Mouse (Mus musculus) liver, postnatal 0 days (tissue): ENCODE measurements around the gene Cryba2. TPM values are rescaled to one million over a fixed set of nuclear protein-coding genes. Genes with fewer than 3 reads are reported as not detected.

Source experiments
- ATAC-seq: fragments of 200-750 bp; cut with Nextera tagmentation; 2 replicates; pipeline ENCODE4 v1.8.0; 2017; ENCODE audit warnings: mild to moderate bottlenecking, moderate library complexity
- DNase-seq: peaks from one replicate; pipeline ENCODE4 v3.0.0-alpha.2; 2016
- H3K27ac ChIP-seq: fragments of 300-500 bp; sonication (generic); 2 replicates; pipeline ENCODE4 v1.5.1; 2014; ENCODE audit warnings: antibody characterized with exemption, moderate library complexity, mild to moderate bottlenecking, low read depth
- H3K27me3 ChIP-seq: fragments of 300-500 bp; sonication (generic); 2 replicates; pipeline ENCODE4 v1.6.1; 2014; ENCODE audit warnings: low read length, control low read depth, mixed read lengths; ENCODE audit not compliant: insufficient read depth
- H3K36me3 ChIP-seq: fragments of 300-500 bp; sonication (generic); replicated peaks from 2 replicates; pipeline ENCODE4 v1.6.1; 2014; ENCODE audit warnings: mild to moderate bottlenecking, control low read depth, low read length, moderate library complexity, mixed read lengths; ENCODE audit not compliant: insufficient read depth
- H3K4me1 ChIP-seq: fragments of 300-500 bp; sonication (generic); 2 replicates; pipeline ENCODE4 v1.6.1; 2014; ENCODE audit warnings: antibody characterized with exemption, mild to moderate bottlenecking, control low read depth; ENCODE audit not compliant: insufficient read depth
- H3K4me2 ChIP-seq: fragments of 300-500 bp; sonication (generic); 2 replicates; pipeline ENCODE4 v1.6.1; 2014; ENCODE audit warnings: low read depth, mild to moderate bottlenecking, low read length, moderate library complexity, mixed read lengths
- H3K4me3 ChIP-seq: fragments of 300-500 bp; sonication (generic); 2 replicates; pipeline ENCODE4 v1.5.1; 2014; ENCODE audit warnings: low read depth, low read length
- H3K9ac ChIP-seq: fragments of 300-500 bp; sonication (generic); replicated peaks from 2 replicates; pipeline ENCODE4 v1.6.1; 2014; ENCODE audit warnings: mild to moderate bottlenecking, moderate library complexity
- H3K9me3 ChIP-seq: fragments of 300-500 bp; sonication (generic); 2 replicates; pipeline ENCODE4 v1.6.1; 2016; ENCODE audit warnings: mild to moderate bottlenecking, control low read depth, low read length, mixed read lengths
- CTCF ChIP-seq: sonication (generic); IDR thresholded peaks from 2 replicates; pipeline ENCODE4 v1.5.1; 2016; ENCODE audit warnings: antibody characterized with exemption, low read depth
- EP300 ChIP-seq: IDR thresholded peaks from 2 replicates; pipeline ENCODE4 v1.6.1; 2016; ENCODE audit warnings: antibody characterized with exemption, low read depth, mild to moderate bottlenecking
- WGBS: fragments of 180-500 bp; shearing (Covaris S2); extraction: QIAGEN DNeasy Blood & Tissue Kit; methylation state at CpG from one replicate; pipeline ENCODE4 v1.1.7; 2014; ENCODE audit not compliant: insufficient replicate concordance; 5-methylcytosine and 5-hydroxymethylcytosine counted together
- polyA plus RNA-seq: library from polyadenylated mRNA; unstranded; fragments of >200 nt; fragmentation: Nextera tagmentation; extraction: Ambion mirVana; gene quantifications from 2 replicates; pipeline ENCODE4 v1.2.1, GENCODE M21; 2015

Gene Cryba2
- polyA plus RNA-seq, 1 experiment from 2014 or later, result not detected

DNA sequence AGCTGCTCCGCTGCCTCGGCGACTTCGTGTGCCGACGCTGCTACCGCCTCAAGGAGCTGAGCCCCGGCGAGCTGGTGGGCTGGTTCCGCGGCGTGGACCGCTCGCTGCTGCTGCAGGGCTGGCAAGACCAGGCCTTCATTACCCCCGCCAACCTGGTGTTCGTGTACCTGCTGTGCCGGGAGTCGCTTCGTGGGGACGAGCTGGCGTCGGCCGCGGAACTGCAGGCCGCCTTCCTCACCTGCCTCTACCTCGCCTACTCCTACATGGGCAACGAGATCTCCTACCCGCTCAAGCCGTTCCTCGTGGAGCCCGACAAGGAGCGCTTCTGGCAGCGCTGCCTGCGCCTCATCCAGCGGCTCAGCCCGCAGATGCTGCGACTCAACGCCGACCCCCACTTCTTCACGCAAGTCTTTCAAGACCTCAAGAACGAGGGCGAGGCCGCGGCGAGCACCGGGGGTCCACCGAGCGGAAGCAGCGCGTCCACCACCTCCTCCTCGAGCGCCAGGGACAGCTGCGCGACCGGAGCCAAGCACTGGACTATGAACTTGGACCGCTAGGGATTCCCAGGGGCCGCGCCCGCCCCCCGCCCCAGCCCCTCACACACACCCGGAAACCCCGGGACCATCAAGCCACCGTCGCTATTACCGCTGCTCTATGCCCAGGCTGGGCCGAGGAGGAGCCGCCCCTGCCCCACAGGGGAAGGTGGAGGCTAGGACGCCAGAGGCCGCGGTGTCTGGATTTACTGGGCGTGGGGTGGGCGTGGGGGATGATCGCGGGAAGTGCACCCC, 37.1 kb downstream of the Cryba2 start:
- no peaks in the 10 kb centered on the region for H3K36me3 ChIP-seq
- WGBS, result 2% methylated on average over 70 of the region's 74 CpGs
- H3K4me1 ChIP-seq, result peaks cover 3% of the 10 kb centered on the region; the same call in 1 of the 2 replicates
- H3K4me3 ChIP-seq, result peak overlapping the region; percentile 46
- no peak for DNase-seq
- peaks cover 94% of the 10 kb centered on the region for H3K27me3 ChIP-seq
- peak overlapping the region; percentile 75 for H3K4me2 ChIP-seq
- no peak overlapping the region for H3K9ac ChIP-seq
- H3K27ac ChIP-seq, result no peak overlapping the region
- no peaks in the 10 kb centered on the region for H3K9me3 ChIP-seq
- no peak for ATAC-seq
- TF ChIP-seq EP300 (no peak), CTCF (no peak)

DNA sequence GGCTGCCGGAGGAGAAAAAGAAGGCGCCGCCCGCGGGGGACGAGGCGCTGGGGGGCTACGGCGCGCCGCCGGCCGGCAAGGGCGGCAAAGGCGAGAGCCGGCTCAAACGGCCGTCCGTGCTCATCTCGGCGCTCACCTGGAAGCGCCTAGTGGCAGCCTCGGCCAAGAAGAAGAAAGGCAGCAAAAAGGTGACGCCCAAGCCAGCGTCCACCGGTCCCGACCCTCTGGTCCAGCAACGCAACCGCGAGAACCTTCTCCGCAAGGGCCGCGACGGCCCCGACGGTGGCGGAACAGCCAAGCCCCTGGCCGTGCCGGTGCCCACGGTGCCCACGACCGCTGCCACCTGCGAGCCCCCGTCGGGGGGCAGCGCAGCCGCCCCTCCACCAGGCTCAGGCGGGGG, 37.8 kb downstream of the Cryba2 start:
- WGBS, result 3% methylated on average over 43 of the region's 48 CpGs
- ATAC-seq (no peak), DNase-seq (no peak)
- H3K36me3 ChIP-seq, result no peaks in the 10 kb centered on the region
- TF ChIP-seq EP300 (no peak), CTCF (no peak)
- no peak overlapping the region for H3K9ac ChIP-seq
- H3K4me2 ChIP-seq, result peak overlapping the region; percentile 75
- peaks cover 96% of the 10 kb centered on the region for H3K27me3 ChIP-seq
- H3K4me1 ChIP-seq, result peaks cover 3% of the 10 kb centered on the region; the same call in 1 of the 2 replicates
- H3K27ac ChIP-seq, result no peak overlapping the region
- H3K4me3 ChIP-seq, result peak overlapping the region; percentile 46
- no peaks in the 10 kb centered on the region for H3K9me3 ChIP-seq

DNA sequence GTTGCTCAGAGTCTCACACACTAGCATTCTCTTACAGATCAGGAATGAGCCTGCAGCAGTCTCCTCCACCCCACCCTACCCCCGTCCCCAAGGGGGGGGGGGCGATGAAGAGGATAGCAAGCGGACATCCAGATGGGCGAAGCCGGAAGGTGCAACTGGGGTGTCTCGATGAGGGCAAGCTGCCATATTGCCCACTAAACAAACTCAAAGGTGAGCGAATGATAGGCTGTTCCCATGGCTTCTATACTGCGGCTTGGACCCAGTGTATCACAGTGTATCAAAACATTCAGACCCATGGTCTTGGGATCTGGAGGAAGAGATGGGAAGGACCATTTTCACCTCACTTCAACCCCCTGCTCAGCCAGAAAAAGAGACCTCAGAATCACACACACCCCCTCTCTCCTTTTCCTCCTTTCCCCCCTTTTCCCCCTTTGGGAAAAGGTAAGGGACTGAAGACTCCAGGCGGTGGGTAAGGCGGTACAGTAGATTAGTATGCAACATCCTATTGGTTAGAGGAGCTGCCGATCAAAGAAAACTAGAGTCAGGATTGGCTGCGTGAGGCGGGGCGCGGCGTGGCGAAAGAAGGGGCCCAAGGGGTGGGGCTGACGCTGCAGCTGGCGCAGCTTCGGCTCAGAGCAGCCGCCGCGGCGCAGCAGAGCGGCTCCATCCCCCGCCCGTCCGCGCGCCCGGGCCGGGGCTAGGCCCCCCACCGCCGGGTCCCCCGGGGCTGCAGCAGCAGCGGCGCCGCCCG, 38.5 kb downstream of the Cryba2 start, which contains the start of gene Cdk5r2:
Cdk5r2 (plus strand) TSS at position 629 of the 751 bp plus-strand sequence.
- Histone ChIP-seq H3K4me1 (peaks cover 3% of the 10 kb centered on the region; the same call in 1 of the 2 replicates), H3K36me3 (no peaks in the 10 kb centered on the region), H3K4me2 (peak within 1 kb of the TSS; percentile 75), H3K9me3 (no peaks in the 10 kb centered on the region), H3K9ac (no peak within 1 kb of the TSS), H3K27me3 (peaks cover 92% of the 10 kb centered on the region), H3K4me3 (peak within 1 kb of the TSS; percentile 46), H3K27ac (no peak within 1 kb of the TSS)
- WGBS, result 4% methylated on average over 29 of the region's 39 CpGs
- DNase-seq (peak; percentile 75), ATAC-seq (peak; percentile 76)
- TF ChIP-seq CTCF (no peak), EP300 (no peak)

DNA sequence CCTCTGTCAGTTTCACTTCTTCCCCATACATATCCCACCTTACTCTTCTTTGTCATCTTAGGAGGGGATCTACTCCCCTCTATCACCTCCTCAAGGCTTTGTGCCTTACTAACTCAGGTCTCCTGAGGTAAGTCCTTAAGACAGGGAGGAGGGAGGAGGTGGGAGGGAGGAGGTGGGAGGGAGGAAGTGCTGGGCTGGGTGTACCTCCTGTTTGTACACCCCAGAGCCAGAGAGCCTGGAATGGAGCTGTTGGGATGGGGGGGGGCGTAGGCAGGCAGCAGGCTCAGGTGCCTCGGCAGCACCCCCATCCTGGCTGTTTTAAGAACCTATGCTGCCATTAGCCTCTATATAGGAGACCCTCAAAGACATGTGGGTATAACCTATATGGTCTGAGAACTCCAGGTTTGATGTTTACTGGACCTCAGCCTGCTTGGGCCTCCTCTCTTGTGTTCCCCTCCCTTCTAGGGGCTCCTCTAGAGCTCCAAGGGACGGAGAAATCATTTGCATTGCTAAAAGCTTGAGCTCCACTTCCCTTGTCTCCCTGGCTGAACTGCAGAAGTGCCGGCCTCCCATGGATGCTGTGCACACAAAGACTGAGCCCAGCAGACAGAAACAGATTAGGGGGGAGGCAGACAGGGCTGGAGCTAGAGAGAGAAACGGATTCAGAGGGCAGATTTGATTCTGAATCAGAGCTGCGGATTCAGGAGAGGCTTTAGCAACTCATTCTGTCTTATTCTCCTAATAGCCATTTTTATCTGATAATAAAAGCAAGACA, 41.8 kb downstream of the Cryba2 start:
- 4% methylated on average over 6 of the region's 6 CpGs for WGBS
- DNase-seq, result no peak
- no peak overlapping the region for H3K4me3 ChIP-seq
- no peaks in the 10 kb centered on the region for H3K36me3 ChIP-seq
- H3K4me1 ChIP-seq, result peaks cover 3% of the 10 kb centered on the region; the same call in 1 of the 2 replicates
- peaks cover 62% of the 10 kb centered on the region for H3K27me3 ChIP-seq
- no peak for TF ChIP-seq CTCF
- TF ChIP-seq EP300, result no peak
- no peak overlapping the region for H3K4me2 ChIP-seq
- H3K9me3 ChIP-seq, result no peaks in the 10 kb centered on the region
- no peak overlapping the region for H3K27ac ChIP-seq
- ATAC-seq, result no peak
- H3K9ac ChIP-seq, result no peak overlapping the region

DNA sequence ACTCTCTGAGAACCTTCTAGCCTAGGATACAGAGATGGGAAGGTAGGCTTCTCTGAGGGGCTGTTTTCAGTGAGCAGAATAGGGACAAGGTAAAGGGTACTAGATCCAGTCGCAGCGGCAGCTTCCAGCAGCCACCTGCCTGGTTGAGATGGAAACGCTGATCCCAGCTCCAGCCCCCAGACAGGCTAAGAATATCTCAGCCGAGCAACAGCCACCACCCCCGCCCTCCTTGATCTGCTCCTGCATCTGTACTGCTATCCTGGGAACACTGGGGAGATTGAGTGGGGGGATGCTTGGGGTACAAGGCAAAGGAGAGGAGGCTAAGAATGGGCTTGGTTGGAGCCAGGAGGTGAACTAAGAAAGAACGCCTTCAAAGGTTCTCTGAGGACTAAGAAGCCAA, 42.7 kb downstream of the Cryba2 start:
- DNase-seq (no peak), ATAC-seq (no peak)
- WGBS, result 11% methylated on average over 6 of the region's 6 CpGs
- H3K9me3 ChIP-seq, result no peaks in the 10 kb centered on the region
- no peaks in the 10 kb centered on the region; the same call in 1 of the 2 replicates for H3K4me1 ChIP-seq
- no peak overlapping the region for H3K27ac ChIP-seq
- peaks cover 53% of the 10 kb centered on the region for H3K27me3 ChIP-seq
- H3K9ac ChIP-seq, result no peak overlapping the region
- TF ChIP-seq EP300 (no peak), CTCF (no peak)
- H3K4me2 ChIP-seq, result no peak overlapping the region
- no peak overlapping the region for H3K4me3 ChIP-seq
- no peaks in the 10 kb centered on the region for H3K36me3 ChIP-seq
